Mouse (Mus musculus): ENCODE measurements around the gene Ubp1. TPM values are rescaled to one million over a fixed set of nuclear protein-coding genes. Genes with fewer than 3 reads are reported as not detected.

Ubp1 gene
- polyA plus RNA-seq, 1 experiment from 2014 or later = 20.5 TPM

DNA sequence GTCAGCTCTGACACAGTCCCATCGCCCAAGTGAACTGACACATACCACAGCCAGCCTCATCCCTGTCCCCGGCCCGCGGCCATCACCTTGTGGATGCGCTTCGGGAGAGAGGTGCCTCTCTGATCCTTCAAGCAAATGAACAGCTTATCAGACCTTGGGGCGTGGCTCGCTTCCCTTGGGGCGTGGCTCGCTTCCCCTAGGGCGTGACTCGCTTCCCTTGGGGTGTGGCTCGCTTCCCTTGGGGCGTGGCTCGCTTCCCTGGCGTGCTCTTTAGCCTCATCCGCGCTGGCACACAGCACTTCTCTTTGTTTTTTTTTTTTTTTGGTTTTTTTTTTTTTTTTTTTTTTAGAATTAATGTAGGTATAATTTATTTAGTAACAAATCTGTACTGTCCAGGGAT, 80.5 kb downstream of the Ubp1 start:
- no peak overlapping the region for H3K27ac ChIP-seq (ENCODE audit: low read length)
- no peaks in the 10 kb centered on the region for H3K4me1 ChIP-seq (ENCODE audit: insufficient read depth, low read depth, low read length)
- H3K27me3 ChIP-seq (replicated peaks; ENCODE audit: insufficient read depth, low read length) = no peaks in the 10 kb centered on the region
- H3K9ac ChIP-seq (replicated peaks; ENCODE audit: low read depth) = no peak overlapping the region
- H3K4me2 ChIP-seq (replicated peaks; ENCODE audit: low read depth, low read length) = no peak overlapping the region
- no peaks in the 10 kb centered on the region for H3K36me3 ChIP-seq (ENCODE audit: insufficient read depth, low read length)
- DNase-seq (ENCODE audit: low spot score) (no peak), ATAC-seq (no peak)
- H3K9me3 ChIP-seq (ENCODE audit: low read length) = no peaks in the 10 kb centered on the region
- TF ChIP-seq EP300 (IDR thresholded peaks at IDR 0.05) (no peak), CTCF (IDR thresholded peaks at IDR 0.05) (no peak)
- no peak overlapping the region for H3K4me3 ChIP-seq (ENCODE audit: low read depth, low read length)
- 69% methylated on average over 18 of the region's 18 CpGs for WGBS

DNA sequence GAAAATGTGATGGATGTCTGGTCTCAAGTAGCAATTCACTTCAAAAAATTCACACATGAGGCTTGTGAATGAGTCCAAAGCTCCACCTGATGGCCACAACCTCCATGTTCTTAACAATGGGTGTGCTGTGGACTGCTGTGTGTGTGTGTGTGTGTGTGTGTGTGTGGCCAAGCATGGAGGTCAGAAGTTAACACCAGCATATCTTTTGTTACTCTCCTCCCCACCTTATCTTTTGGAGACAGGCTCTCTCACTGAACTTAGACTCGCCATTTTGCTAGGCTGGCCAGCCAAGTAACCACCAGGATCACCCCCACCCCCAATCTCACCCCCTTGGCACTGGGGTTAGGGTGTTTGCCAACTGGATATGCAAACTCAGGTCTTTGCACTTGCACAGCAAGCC, 83.3 kb downstream of the Ubp1 start:
- DNase-seq (ENCODE audit: low spot score) = no peak
- Histone ChIP-seq H3K27me3 (replicated peaks; ENCODE audit: insufficient read depth, low read length) (no peaks in the 10 kb centered on the region), H3K27ac (ENCODE audit: low read length) (no peak overlapping the region), H3K4me1 (ENCODE audit: insufficient read depth, low read depth, low read length) (no peaks in the 10 kb centered on the region), H3K36me3 (ENCODE audit: insufficient read depth, low read length) (no peaks in the 10 kb centered on the region), H3K4me2 (replicated peaks; ENCODE audit: low read depth, low read length) (no peak overlapping the region), H3K9me3 (ENCODE audit: low read length) (no peaks in the 10 kb centered on the region), H3K9ac (replicated peaks; ENCODE audit: low read depth) (no peak overlapping the region), H3K4me3 (ENCODE audit: low read depth, low read length) (no peak overlapping the region)
- no peak for TF ChIP-seq EP300 (IDR thresholded peaks at IDR 0.05)
- TF ChIP-seq CTCF (IDR thresholded peaks at IDR 0.05) = no peak
- 69% methylated on average over 1 of the region's 1 CpGs for WGBS
- ATAC-seq = no peak

DNA sequence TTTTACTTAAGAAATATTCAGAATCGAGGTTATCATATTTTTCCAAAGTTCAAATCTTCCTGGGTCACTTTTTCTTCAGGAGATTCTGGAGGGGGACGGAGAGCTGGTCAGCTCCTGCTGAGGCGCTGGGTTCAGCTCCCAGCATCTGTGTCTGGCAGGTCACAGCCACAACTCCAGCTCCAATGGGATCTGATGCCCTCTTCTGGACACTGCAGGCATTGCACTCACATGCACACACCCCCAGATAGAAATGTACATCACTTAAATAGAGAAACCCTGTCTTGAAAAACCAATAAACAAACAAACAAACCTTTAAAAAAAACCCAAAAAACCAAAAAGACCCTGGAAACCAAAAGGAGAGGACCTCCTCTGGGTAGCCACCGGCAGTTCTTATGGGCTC, 85.0 kb downstream of the Ubp1 start:
- ATAC-seq (no peak), DNase-seq (ENCODE audit: low spot score) (no peak)
- H3K27ac ChIP-seq (ENCODE audit: low read length) = no peak overlapping the region
- no peak overlapping the region for H3K4me2 ChIP-seq (replicated peaks; ENCODE audit: low read depth, low read length)
- H3K4me3 ChIP-seq (ENCODE audit: low read depth, low read length) = no peak overlapping the region
- no peak for TF ChIP-seq EP300 (IDR thresholded peaks at IDR 0.05)
- TF ChIP-seq CTCF (IDR thresholded peaks at IDR 0.05) = peak; percentile 17
- H3K9ac ChIP-seq (replicated peaks; ENCODE audit: low read depth) = no peak overlapping the region
- no peaks in the 10 kb centered on the region for H3K9me3 ChIP-seq (ENCODE audit: low read length)
- no peaks in the 10 kb centered on the region for H3K27me3 ChIP-seq (replicated peaks; ENCODE audit: insufficient read depth, low read length)
- H3K36me3 ChIP-seq (ENCODE audit: insufficient read depth, low read length) = no peaks in the 10 kb centered on the region
- no peaks in the 10 kb centered on the region for H3K4me1 ChIP-seq (ENCODE audit: insufficient read depth, low read depth, low read length)
- 81% methylated on average over 4 of the region's 4 CpGs for WGBS

DNA sequence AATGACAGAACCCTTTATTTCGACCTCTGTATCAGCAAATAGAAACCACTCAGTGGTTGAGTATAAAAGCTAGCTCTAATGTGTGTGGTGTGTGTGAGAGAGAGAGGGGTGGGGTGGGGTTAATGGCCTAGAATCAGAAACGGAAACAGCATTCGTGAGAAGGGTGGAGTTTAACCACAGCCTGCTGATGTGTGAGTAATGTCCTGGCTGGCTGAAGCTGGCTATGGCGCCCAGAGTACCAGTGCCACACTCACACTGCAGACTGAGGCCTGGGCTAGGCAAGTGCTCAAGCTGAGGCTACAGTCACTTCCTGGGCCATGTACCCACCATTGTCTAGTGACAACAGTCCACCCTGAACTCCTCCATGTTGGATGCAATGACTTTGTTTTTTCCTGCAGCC, 85.7 kb downstream of the Ubp1 start:
- H3K9me3 ChIP-seq (ENCODE audit: low read length) = no peaks in the 10 kb centered on the region
- H3K27me3 ChIP-seq (replicated peaks; ENCODE audit: insufficient read depth, low read length) = no peaks in the 10 kb centered on the region
- no peak for DNase-seq (ENCODE audit: low spot score)
- H3K36me3 ChIP-seq (ENCODE audit: insufficient read depth, low read length) = no peaks in the 10 kb centered on the region
- no peak overlapping the region for H3K4me2 ChIP-seq (replicated peaks; ENCODE audit: low read depth, low read length)
- no peak for TF ChIP-seq EP300 (IDR thresholded peaks at IDR 0.05)
- no peak for TF ChIP-seq CTCF (IDR thresholded peaks at IDR 0.05)
- no peak for ATAC-seq
- H3K4me1 ChIP-seq (ENCODE audit: insufficient read depth, low read depth, low read length) = no peaks in the 10 kb centered on the region
- no peak overlapping the region for H3K9ac ChIP-seq (replicated peaks; ENCODE audit: low read depth)
- 65% methylated on average over 4 of the region's 4 CpGs for WGBS
- H3K4me3 ChIP-seq (ENCODE audit: low read depth, low read length) = no peak overlapping the region
- H3K27ac ChIP-seq (ENCODE audit: low read length) = no peak overlapping the region

DNA sequence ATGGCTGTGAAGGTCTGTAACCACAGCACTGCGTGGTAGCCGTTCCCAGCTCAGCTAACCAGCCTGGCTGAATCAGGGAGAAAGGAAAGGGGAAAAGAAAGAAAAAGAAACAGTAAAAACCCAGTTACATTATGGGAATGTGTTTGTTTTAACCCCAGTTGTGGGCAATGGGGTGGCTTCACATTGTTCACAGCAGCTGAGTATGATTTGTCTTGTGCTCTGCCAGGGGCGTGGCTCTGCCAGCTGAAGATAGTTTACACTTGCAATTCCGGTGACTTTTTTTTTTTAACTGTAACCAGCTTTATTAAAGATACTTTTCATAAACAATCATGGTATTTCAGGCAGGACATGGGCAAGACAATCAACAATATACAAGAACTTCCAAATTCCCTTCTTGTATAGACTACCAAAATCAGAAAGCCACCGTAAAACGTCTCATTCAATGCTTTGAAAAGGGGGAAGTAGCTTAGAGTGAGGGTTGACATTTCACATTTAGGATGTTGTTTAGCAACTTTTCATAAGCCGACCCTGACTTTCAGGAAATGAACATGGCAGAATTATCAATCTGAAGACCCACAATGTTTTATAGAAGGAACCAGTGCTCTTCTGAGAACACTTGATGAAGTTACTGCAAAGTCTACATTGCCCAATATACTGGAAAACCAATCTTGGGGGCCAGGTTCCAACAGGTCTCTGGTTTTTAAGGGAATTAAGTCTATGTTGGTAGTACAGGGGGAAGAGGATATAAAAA, 88.5 kb downstream of the Ubp1 start:
- no peaks in the 10 kb centered on the region for H3K27me3 ChIP-seq (replicated peaks; ENCODE audit: insufficient read depth, low read length)
- H3K27ac ChIP-seq (ENCODE audit: low read length) = no peak overlapping the region
- no peak overlapping the region for H3K9ac ChIP-seq (replicated peaks; ENCODE audit: low read depth)
- ATAC-seq = no peak
- H3K4me2 ChIP-seq (replicated peaks; ENCODE audit: low read depth, low read length) = no peak overlapping the region
- WGBS = 70% methylated on average over 7 of the region's 7 CpGs
- no peaks in the 10 kb centered on the region for H3K4me1 ChIP-seq (ENCODE audit: insufficient read depth, low read depth, low read length)
- TF ChIP-seq EP300 (IDR thresholded peaks at IDR 0.05) = no peak
- TF ChIP-seq CTCF (IDR thresholded peaks at IDR 0.05) = no peak
- no peak for DNase-seq (ENCODE audit: low spot score)
- H3K9me3 ChIP-seq (ENCODE audit: low read length) = no peaks in the 10 kb centered on the region
- no peaks in the 10 kb centered on the region for H3K36me3 ChIP-seq (ENCODE audit: insufficient read depth, low read length)
- H3K4me3 ChIP-seq (ENCODE audit: low read depth, low read length) = no peak overlapping the region

DNA sequence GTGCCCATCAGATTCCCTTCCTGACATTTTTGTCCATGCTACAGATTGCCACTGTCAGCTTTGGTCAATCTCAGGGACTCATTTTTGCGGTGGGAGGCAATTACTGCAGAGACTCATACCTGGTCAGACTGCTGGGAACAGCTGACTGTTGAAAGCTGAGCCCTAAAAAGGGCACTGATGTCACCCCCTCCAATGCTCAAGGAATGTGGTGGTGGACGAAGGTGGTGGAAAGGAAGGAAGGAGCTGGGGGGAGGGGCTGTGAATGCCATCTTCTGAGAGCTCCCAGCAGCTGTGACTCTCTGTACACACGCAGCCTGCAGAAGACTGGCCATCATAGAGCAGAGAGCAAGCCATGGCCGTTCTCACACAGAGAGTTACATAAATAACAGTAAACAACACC, 91.4 kb downstream of the Ubp1 start:
- WGBS = 24% methylated on average over 4 of the region's 4 CpGs
- ATAC-seq = no peak

More for the DNA sequence above, 91.4 kb downstream of the Ubp1 start:
- H3K27ac ChIP-seq (ENCODE audit: low read length) = no peak overlapping the region
- no peaks in the 10 kb centered on the region for H3K36me3 ChIP-seq (ENCODE audit: insufficient read depth, low read length)
- H3K9me3 ChIP-seq (ENCODE audit: low read length) = no peaks in the 10 kb centered on the region
- no peak for DNase-seq (ENCODE audit: low spot score)
- TF ChIP-seq EP300 (IDR thresholded peaks at IDR 0.05) (no peak), CTCF (IDR thresholded peaks at IDR 0.05) (no peak)
- no peak overlapping the region for H3K9ac ChIP-seq (replicated peaks; ENCODE audit: low read depth)
- H3K4me1 ChIP-seq (ENCODE audit: insufficient read depth, low read depth, low read length) = no peaks in the 10 kb centered on the region; the same call in 1 of the 2 replicates
- H3K27me3 ChIP-seq (replicated peaks; ENCODE audit: insufficient read depth, low read length) = no peaks in the 10 kb centered on the region
- no peak overlapping the region for H3K4me2 ChIP-seq (replicated peaks; ENCODE audit: low read depth, low read length)
- H3K4me3 ChIP-seq (ENCODE audit: low read depth, low read length) = no peak overlapping the region

All from lung, postnatal 0 days (tissue).